Mouse (Mus musculus) midbrain, postnatal 0 days (tissue): Measurements from ENCODE around the gene Zfp202. TPM values are rescaled to one million over a fixed set of nuclear protein-coding genes. Genes with fewer than 3 reads are reported as not detected.

ENCODE experiments used
- ATAC-seq: fragments of 200-750 bp; cut with Nextera tagmentation; 2 replicates; pipeline ENCODE4 v1.8.0; 2017; ENCODE audit warnings: moderate number of reproducible peaks, mild to moderate bottlenecking, moderate TSS enrichment, moderate library complexity; ENCODE audit not compliant: low FRiP score
- DNase-seq: peaks from one replicate; pipeline ENCODE4 v3.0.0-alpha.2; 2015; ENCODE audit warnings: low spot score
- H3K27ac ChIP-seq: fragments of 300-500 bp; sonication (generic); 2 replicates; pipeline ENCODE4 v1.5.1; 2014; ENCODE audit warnings: low read depth, mild to moderate bottlenecking, low read length, mixed read lengths
- H3K27me3 ChIP-seq: fragments of 300-500 bp; sonication (generic); 2 replicates; pipeline ENCODE4 v1.6.1; 2014; ENCODE audit warnings: low read length, control low read depth, mixed read lengths; ENCODE audit not compliant: insufficient read depth
- H3K36me3 ChIP-seq: fragments of 300-500 bp; sonication (generic); 2 replicates; pipeline ENCODE4 v1.6.1; 2014; ENCODE audit warnings: low read length, control low read depth, mixed read lengths; ENCODE audit not compliant: insufficient read depth
- H3K4me1 ChIP-seq: fragments of 300-500 bp; sonication (generic); 2 replicates; pipeline ENCODE4 v1.6.1; 2014; ENCODE audit warnings: mild to moderate bottlenecking, control low read depth, antibody characterized with exemption, low read length, mixed read lengths; ENCODE audit not compliant: insufficient read depth
- H3K4me2 ChIP-seq: fragments of 300-500 bp; sonication (generic); 2 replicates; pipeline ENCODE4 v1.6.1; 2014; ENCODE audit warnings: low read depth, mild to moderate bottlenecking, low read length, mixed read lengths; ENCODE audit not compliant: poor library complexity, severe bottlenecking
- H3K4me3 ChIP-seq: fragments of 300-500 bp; sonication (generic); 2 replicates; pipeline ENCODE4 v1.5.1; 2014; ENCODE audit warnings: low read depth, mild to moderate bottlenecking, low read length, moderate library complexity
- H3K9ac ChIP-seq: fragments of 300-500 bp; sonication (generic); replicated peaks from 2 replicates; pipeline ENCODE4 v1.6.1; 2014; ENCODE audit warnings: mild to moderate bottlenecking, low read length, moderate library complexity, mixed read lengths; ENCODE audit not compliant: poor library complexity, severe bottlenecking
- H3K9me3 ChIP-seq: fragments of 300-500 bp; sonication (generic); 2 replicates; pipeline ENCODE4 v1.6.1; 2016; ENCODE audit warnings: low read length, control low read depth
- CTCF ChIP-seq: IDR thresholded peaks from 2 replicates; pipeline ENCODE4 v1.5.1; 2016; ENCODE audit warnings: antibody characterized with exemption, mild to moderate bottlenecking
- WGBS: fragments of 180-500 bp; shearing (Covaris S2); extraction: QIAGEN DNeasy Blood & Tissue Kit; methylation state at CpG from one replicate; pipeline ENCODE4 v1.1.7; 2014; 5-methylcytosine and 5-hydroxymethylcytosine counted together
- polyA plus RNA-seq: library from polyadenylated mRNA; unstranded; fragments of >200 nt; fragmentation: Nextera tagmentation; extraction: Ambion mirVana; gene quantifications from 2 replicates; pipeline ENCODE4 v1.2.1, GENCODE M21; 2015
- total RNA-seq: library from RNA; depleted of rRNA; stranded (reverse); fragments of >200 nt; gene quantifications from 2 replicates; pipeline ENCODE4 v1.2.3, GENCODE M21; 2014

The Zfp202 gene
- total and polyA plus RNA-seq, 2 experiments from 2014 or later: 5.6 to 8.8 TPM

DNA sequence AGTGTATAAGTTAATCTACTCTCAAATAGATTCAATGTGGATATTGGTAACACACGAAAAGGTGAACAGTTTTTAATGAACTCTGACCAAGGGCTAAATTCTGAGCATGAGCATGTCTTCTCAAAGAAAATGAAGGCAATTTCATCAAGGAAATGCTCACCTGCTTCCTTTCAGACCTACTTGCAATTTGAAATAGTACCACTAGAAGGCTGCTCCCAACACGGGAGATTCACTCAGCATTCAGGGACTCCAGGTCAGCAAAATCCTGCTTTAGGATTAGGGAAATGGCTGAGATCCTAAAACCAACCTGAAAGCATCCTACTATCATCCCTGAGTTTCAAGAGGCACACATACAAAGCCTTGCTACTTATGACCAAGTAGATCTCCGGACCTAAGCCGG, 32.2 kb downstream of the Zfp202 start:
- Histone ChIP-seq H3K4me2 (no peak overlapping the region), H3K27ac (no peak overlapping the region), H3K9ac (no peak overlapping the region), H3K27me3 (no peaks in the 10 kb centered on the region), H3K9me3 (no peaks in the 10 kb centered on the region), H3K36me3 (no peaks in the 10 kb centered on the region), H3K4me3 (no peak overlapping the region), H3K4me1 (no peaks in the 10 kb centered on the region)
- no peak for DNase-seq
- peak; percentile 66 for TF ChIP-seq CTCF
- WGBS: 63% methylated on average over 4 of the region's 4 CpGs
- ATAC-seq: no peak

DNA sequence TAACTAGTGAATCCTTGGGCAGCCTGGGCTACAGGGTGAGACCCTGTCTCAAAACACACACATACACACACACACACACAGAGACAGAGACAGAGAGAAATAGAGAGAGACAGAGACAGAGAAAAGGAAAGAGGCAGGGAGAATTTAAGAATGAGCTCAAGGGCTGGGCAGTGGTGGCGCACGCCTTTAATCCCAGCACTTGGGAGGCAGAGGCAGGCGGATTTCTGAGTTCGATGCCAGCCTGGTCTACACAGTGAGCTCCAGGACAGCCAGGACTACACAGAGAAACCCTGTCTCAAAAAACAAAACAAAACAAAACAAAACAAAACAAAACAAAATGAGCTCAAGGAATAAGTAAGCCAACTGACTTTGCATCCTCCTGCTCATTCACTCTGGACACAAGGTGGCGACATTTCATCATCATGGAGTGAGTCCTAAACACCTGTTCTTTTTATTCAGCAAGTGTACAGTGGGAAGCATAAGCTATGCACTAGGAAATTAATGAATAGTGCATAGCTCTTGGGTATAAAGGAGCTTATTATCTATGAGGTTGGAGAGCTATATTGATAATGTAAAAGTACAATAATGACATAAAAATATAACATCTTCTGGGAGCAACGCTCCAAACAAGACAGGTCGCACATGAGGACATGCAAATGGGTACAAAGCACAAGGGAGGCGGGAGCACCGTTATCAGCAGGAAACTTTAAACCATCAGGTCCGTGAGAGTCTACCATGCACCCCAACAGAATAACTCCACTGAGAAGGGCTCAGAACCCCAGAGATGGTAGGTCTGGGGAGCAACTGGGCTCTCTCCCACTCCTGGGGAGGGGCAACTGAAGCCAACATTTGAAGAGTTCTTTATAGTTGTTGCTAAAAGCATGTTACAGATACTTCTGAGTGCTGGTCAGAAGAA, 36.0 kb downstream of the Zfp202 start:
- DNase-seq (peak; percentile 88), ATAC-seq (peak; percentile 79; the same call in 1 of the 2 replicates)
- TF ChIP-seq CTCF: peak; percentile 92
- no peaks in the 10 kb centered on the region for H3K27me3 ChIP-seq
- no peaks in the 10 kb centered on the region for H3K9me3 ChIP-seq
- WGBS: 62% methylated on average over 10 of the region's 10 CpGs
- no peak overlapping the region for H3K9ac ChIP-seq
- no peak overlapping the region for H3K4me2 ChIP-seq
- H3K36me3 ChIP-seq: no peaks in the 10 kb centered on the region
- no peaks in the 10 kb centered on the region for H3K4me1 ChIP-seq
- no peak overlapping the region for H3K4me3 ChIP-seq
- no peak overlapping the region for H3K27ac ChIP-seq

DNA sequence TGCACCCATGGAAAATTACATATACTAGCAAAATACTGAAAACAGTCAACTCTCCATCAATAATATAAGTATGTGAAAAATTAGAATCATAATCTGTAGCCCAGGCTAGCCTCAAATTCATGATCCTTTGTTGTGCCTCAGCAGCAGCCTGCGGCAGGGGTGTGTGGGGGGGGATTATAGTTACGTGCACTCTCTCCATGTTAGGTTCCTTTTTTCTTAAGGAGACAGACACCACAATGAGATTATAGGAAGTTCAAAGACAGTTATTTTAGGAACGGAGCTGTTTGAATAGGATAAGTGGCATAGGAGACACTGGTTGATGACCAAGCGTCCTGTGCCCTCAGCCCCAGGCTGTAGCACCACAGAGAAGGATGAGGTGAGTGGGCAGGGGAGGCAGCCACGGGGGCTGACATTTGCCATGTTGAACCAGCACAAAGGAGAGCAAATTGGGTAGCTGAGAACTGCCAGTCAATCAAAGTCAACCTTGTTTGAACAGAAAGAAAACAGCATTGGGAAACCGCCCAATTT, 36.8 kb downstream of the Zfp202 start:
- no peak overlapping the region for H3K4me3 ChIP-seq
- no peak overlapping the region for H3K9ac ChIP-seq
- ATAC-seq: peak; percentile 11; the same call in 1 of the 2 replicates
- no peak for TF ChIP-seq CTCF
- no peak overlapping the region for H3K4me2 ChIP-seq
- no peaks in the 10 kb centered on the region for H3K36me3 ChIP-seq
- H3K27ac ChIP-seq: no peak overlapping the region
- no peak for DNase-seq
- no peaks in the 10 kb centered on the region for H3K9me3 ChIP-seq
- no peaks in the 10 kb centered on the region for H3K4me1 ChIP-seq
- no peaks in the 10 kb centered on the region for H3K27me3 ChIP-seq
- 23% methylated on average over 6 of the region's 6 CpGs for WGBS

DNA sequence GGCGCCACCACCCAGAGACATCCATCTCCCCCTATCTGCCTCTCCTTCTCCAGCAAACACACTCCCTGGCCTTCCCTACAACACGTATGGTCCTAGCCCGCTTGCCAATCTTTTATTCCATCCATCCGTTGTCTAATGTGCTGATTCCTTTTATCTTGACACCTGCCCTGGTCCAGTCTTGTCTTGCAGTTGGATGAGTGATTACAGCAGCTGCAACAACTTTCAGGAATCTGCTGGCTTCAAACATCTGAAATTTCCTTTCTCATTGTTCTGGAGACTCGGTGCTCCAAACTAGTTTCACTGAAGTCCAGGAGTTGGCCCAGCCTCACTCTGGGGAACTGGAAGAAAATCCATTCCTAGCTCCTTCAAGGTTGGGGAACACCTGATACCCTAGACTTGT, 37.4 kb downstream of the Zfp202 start:
- ATAC-seq: no peak
- H3K4me1 ChIP-seq: no peaks in the 10 kb centered on the region
- TF ChIP-seq CTCF: no peak
- H3K9ac ChIP-seq: no peak overlapping the region
- WGBS: 54% methylated on average over 5 of the region's 5 CpGs
- H3K36me3 ChIP-seq: no peaks in the 10 kb centered on the region
- no peaks in the 10 kb centered on the region for H3K27me3 ChIP-seq
- H3K9me3 ChIP-seq: no peaks in the 10 kb centered on the region
- no peak overlapping the region for H3K27ac ChIP-seq
- DNase-seq: no peak
- H3K4me3 ChIP-seq: no peak overlapping the region
- no peak overlapping the region for H3K4me2 ChIP-seq

DNA sequence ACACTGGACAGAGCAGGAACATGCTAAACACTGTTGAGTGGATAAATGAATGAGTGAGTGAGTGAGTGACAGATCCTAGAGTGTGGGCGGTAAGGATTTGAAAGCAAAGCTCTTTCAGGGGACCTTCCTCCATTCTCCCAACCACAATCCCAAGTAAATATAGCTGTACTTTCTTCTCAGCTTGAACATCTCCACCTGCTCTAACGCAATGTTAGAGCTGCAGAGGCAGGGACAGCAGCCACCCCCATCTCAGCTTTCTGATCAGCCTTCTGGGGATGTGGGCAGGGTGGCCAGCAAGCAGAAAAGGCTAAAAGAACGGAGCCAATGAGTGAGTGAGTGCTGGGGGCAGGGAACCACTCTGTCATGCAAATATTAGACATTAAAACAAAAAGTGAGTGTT, 38.9 kb downstream of the Zfp202 start:
- no peak overlapping the region for H3K4me2 ChIP-seq
- TF ChIP-seq CTCF: no peak
- no peak for ATAC-seq
- no peaks in the 10 kb centered on the region for H3K9me3 ChIP-seq
- no peaks in the 10 kb centered on the region for H3K4me1 ChIP-seq
- no peak overlapping the region for H3K9ac ChIP-seq
- DNase-seq: no peak
- H3K27me3 ChIP-seq: no peaks in the 10 kb centered on the region
- 78% methylated on average over 3 of the region's 3 CpGs for WGBS
- H3K27ac ChIP-seq: no peak overlapping the region
- H3K36me3 ChIP-seq: no peaks in the 10 kb centered on the region
- no peak overlapping the region for H3K4me3 ChIP-seq
